Mouse (Mus musculus) MEL (cell line): ENCODE results near the gene Best1. TPM values are rescaled to one million over a fixed set of nuclear protein-coding genes. Genes with fewer than 3 reads are reported as not detected.

ENCODE experiments used
- DNase-seq: peaks from one replicate; pipeline ENCODE4 v3.0.0; 2011; ENCODE audit warnings: low read depth, low spot score
- H3K27ac ChIP-seq: 2 replicates; pipeline ENCODE4 v1.5.1; 2012; ENCODE audit warnings: low read depth, mild to moderate bottlenecking, control low read depth, low read length, moderate library complexity; ENCODE audit not compliant: control insufficient read depth
- H3K27me3 ChIP-seq, 2 experiments: fragments of 150-350 bp in 1 of 2; sonication (generic) in 1 of 2; 2 replicates each; pipeline ENCODE4 v1.6.1; 2012; ENCODE audit warnings: low read length in 2 of 2, mild to moderate bottlenecking in 2 of 2, improper control_type of control experiment in 1 of 2, moderate library complexity in 1 of 2; ENCODE audit not compliant: insufficient read depth in 2 of 2, control insufficient read depth in 1 of 2
- H3K36me3 ChIP-seq, 2 experiments: 2 replicates each; pipeline ENCODE4 v1.6.1; 2012 to 2014; ENCODE audit warnings: low read length in 2 of 2, improper control_type of control experiment in 1 of 2, inconsistent platforms in 1 of 2, mild to moderate bottlenecking in 1 of 2; ENCODE audit not compliant: insufficient read depth in 2 of 2, control insufficient read depth in 1 of 2
- H3K4me1 ChIP-seq, 2 experiments: fragments of 150-350 bp in 1 of 2; sonication (generic) in 1 of 2; 2 replicates each; pipeline ENCODE4 v1.6.1; 2012; ENCODE audit warnings: low read length in 2 of 2, improper control_type of control experiment in 1 of 2, mild to moderate bottlenecking in 1 of 2; ENCODE audit not compliant: insufficient read depth in 2 of 2, control insufficient read depth in 1 of 2
- H3K4me3 ChIP-seq, 2 experiments: fragments of 150-350 bp in 1 of 2; sonication (generic) in 1 of 2; 2 replicates each; pipeline ENCODE4 v1.5.1; 2012; ENCODE audit warnings: low read depth in 2 of 2, low read length in 2 of 2, mild to moderate bottlenecking in 2 of 2, moderate library complexity in 2 of 2, control low read depth in 1 of 2, improper control_type of control experiment in 1 of 2; ENCODE audit not compliant: control insufficient read depth in 1 of 2, insufficient read depth in 1 of 2
- H3K79me2 ChIP-seq: 2 replicates; pipeline ENCODE4 v1.6.1; 2012; ENCODE audit warnings: mild to moderate bottlenecking, low read length, moderate library complexity; ENCODE audit not compliant: control insufficient read depth, poor library complexity, insufficient read depth
- H3K9ac ChIP-seq: 2 replicates; pipeline ENCODE4 v1.6.1; 2012; ENCODE audit warnings: low read depth, mild to moderate bottlenecking, control low read depth, low read length, moderate library complexity; ENCODE audit not compliant: control insufficient read depth, poor library complexity, severe bottlenecking
- H3K9me3 ChIP-seq: fragments of 150-350 bp; sonication (generic); replicated peaks from 2 replicates; pipeline ENCODE4 v1.6.1; 2012; ENCODE audit warnings: mild to moderate bottlenecking, low read length, improper control_type of control experiment, moderate library complexity; ENCODE audit not compliant: insufficient read depth
- CTCF ChIP-seq, 3 experiments: IDR thresholded peaks in 2 of 3; conservative IDR thresholded peaks in 1 of 3; 2 replicates each; pipeline ENCODE4 v1.5.1; 2011 to 2012; ENCODE audit warnings: low read length in 3 of 3, low read depth in 2 of 3, mild to moderate bottlenecking in 2 of 3, improper control_type of control experiment in 1 of 3, inconsistent platforms in 1 of 3, mixed read lengths in 1 of 3, moderate library complexity in 1 of 3; ENCODE audit not compliant: control insufficient read depth in 1 of 3, insufficient read depth in 1 of 3, poor library complexity in 1 of 3, severe bottlenecking in 1 of 3
- E2F4 ChIP-seq: IDR thresholded peaks from 2 replicates; pipeline ENCODE4 v1.6.1; 2011; ENCODE audit warnings: low read depth, low read length, improper control_type of control experiment, borderline replicate concordance
- ELF1 ChIP-seq: IDR thresholded peaks from 2 replicates; pipeline ENCODE4 v1.6.1; 2014; ENCODE audit warnings: low read depth, mild to moderate bottlenecking, inconsistent platforms, low read length, improper control_type of control experiment, moderate library complexity
- ETS1 ChIP-seq: IDR thresholded peaks from 2 replicates; pipeline ENCODE4 v1.6.1; 2012; ENCODE audit warnings: low read depth, mild to moderate bottlenecking, inconsistent platforms, low read length, improper control_type of control experiment, moderate library complexity
- GATA1 ChIP-seq: IDR thresholded peaks from 2 replicates; pipeline ENCODE4 v1.6.1; 2011; ENCODE audit warnings: low read depth, low read length, improper control_type of control experiment
- MAFK ChIP-seq: IDR thresholded peaks from 2 replicates; pipeline ENCODE4 v1.6.1; 2011; ENCODE audit warnings: low read depth, mild to moderate bottlenecking, low read length, improper control_type of control experiment, borderline replicate concordance
- MAZ ChIP-seq: IDR thresholded peaks from 2 replicates; pipeline ENCODE4 v1.6.1; 2012; ENCODE audit warnings: low read depth, mild to moderate bottlenecking, inconsistent platforms, low read length, improper control_type of control experiment
- NRF1 ChIP-seq: IDR thresholded peaks from 2 replicates; pipeline ENCODE4 v1.6.1; 2014; ENCODE audit warnings: low read depth, mild to moderate bottlenecking, inconsistent platforms, low read length, improper control_type of control experiment, moderate library complexity; ENCODE audit not compliant: poor library complexity, insufficient read depth, severe bottlenecking
- POLR2AphosphoS2 ChIP-seq: IDR thresholded peaks from 2 replicates; pipeline ENCODE4 v1.6.1; 2011; ENCODE audit warnings: low read length, improper control_type of control experiment
- POLR2AphosphoS5 ChIP-seq: IDR thresholded peaks from 2 replicates; pipeline ENCODE4 v1.6.1; 2012; ENCODE audit warnings: low read depth, borderline replicate concordance, mild to moderate bottlenecking, inconsistent platforms, low read length, moderate library complexity, mixed read lengths
- RAD21 ChIP-seq: IDR thresholded peaks from 2 replicates; pipeline ENCODE4 v1.6.1; 2011; ENCODE audit warnings: mild to moderate bottlenecking, low read depth, low read length, improper control_type of control experiment
- RCOR1 ChIP-seq: IDR thresholded peaks from 2 replicates; pipeline ENCODE4 v1.6.1; 2012; ENCODE audit warnings: low read depth, mild to moderate bottlenecking, inconsistent platforms, low read length, improper control_type of control experiment
- SIN3A ChIP-seq: IDR thresholded peaks from 2 replicates; pipeline ENCODE4 v1.6.1; 2012; ENCODE audit warnings: low read length, improper control_type of control experiment, inconsistent platforms
- SMC3 ChIP-seq: IDR thresholded peaks from 2 replicates; pipeline ENCODE4 v1.6.1; 2011; ENCODE audit warnings: low read depth, low read length, improper control_type of control experiment
- TCF12 ChIP-seq: IDR thresholded peaks from 2 replicates; pipeline ENCODE4 v1.6.1; 2014; ENCODE audit warnings: low read depth, mild to moderate bottlenecking, inconsistent platforms, low read length, improper control_type of control experiment, moderate library complexity
- UBTF ChIP-seq: IDR thresholded peaks from 2 replicates; pipeline ENCODE4 v1.6.1; 2012; ENCODE audit warnings: low read depth, mild to moderate bottlenecking, inconsistent platforms, low read length, improper control_type of control experiment, moderate library complexity, borderline replicate concordance; ENCODE audit not compliant: insufficient read depth
- USF1 ChIP-seq: IDR thresholded peaks from 2 replicates; pipeline ENCODE4 v1.6.1; 2014; ENCODE audit warnings: low read depth, mild to moderate bottlenecking, inconsistent platforms, low read length, improper control_type of control experiment, moderate library complexity
- USF2 ChIP-seq, 2 experiments: IDR thresholded peaks; 2 replicates each; pipeline ENCODE4 v1.6.1; 2011 to 2012; ENCODE audit warnings: improper control_type of control experiment in 2 of 2, low read length in 2 of 2, borderline replicate concordance in 1 of 2, inconsistent platforms in 1 of 2, low read depth in 1 of 2, mild to moderate bottlenecking in 1 of 2; ENCODE audit not compliant: insufficient read depth in 1 of 2
- ZMIZ1 ChIP-seq: IDR thresholded peaks from 2 replicates; pipeline ENCODE4 v1.6.1; 2012; ENCODE audit warnings: low read depth, mild to moderate bottlenecking, inconsistent platforms, low read length, improper control_type of control experiment, moderate library complexity
- ZNF384 ChIP-seq: IDR thresholded peaks from 2 replicates; pipeline ENCODE4 v1.6.1; 2012; ENCODE audit warnings: low read depth, mild to moderate bottlenecking, inconsistent platforms, low read length, improper control_type of control experiment
- polyA plus RNA-seq, 2 experiments: library from polyadenylated mRNA; stranded (reverse) in 1 of 2; unstranded in 1 of 2; fragments of >175 nt in 1 of 2; fragments of >200 nt in 1 of 2; gene quantifications; 2 replicates each; pipeline versions ENCODE4 v1.2.1 to v1.2.4; 2012; ENCODE audit warnings: low replicate concordance in 2 of 2, low read depth in 1 of 2; ENCODE audit not compliant: insufficient read length in 2 of 2, insufficient read depth in 1 of 2, missing spikeins in 1 of 2
- total RNA-seq: library from RNA; depleted of rRNA; stranded (reverse); fragments of 300-350 nt; gene quantifications from 2 replicates; pipeline ENCODE4 v1.2.3, GENCODE M21; 2012

Gene Best1
- total and polyA plus RNA-seq, 3 experiments: 0.08 TPM; not detected in 2

GRCm38 (mm10) chr19:10041388-10042148, 40.1 kb upstream of the Best1 start, which contains the start of gene Fads3:
TSS of gene Fads3 (plus strand) at chr19:10041569.
- H3K4me1 ChIP-seq: peaks cover 17 to 27% of the 10 kb centered on the region in 2 experiments
- H3K4me3 ChIP-seq: peak within 1 kb of the TSS; percentile 52 to 68
- H3K27ac ChIP-seq: no peak within 1 kb of the TSS
- no peaks in the 10 kb centered on the region for H3K79me2 ChIP-seq
- peaks cover 0 to 4% of the 10 kb centered on the region in 2 experiments; a peak in 1 of 4 replicates for H3K27me3 ChIP-seq
- H3K36me3 ChIP-seq: peaks cover 0 to 17% of the 10 kb centered on the region in 2 experiments; a peak in 2 of 4 replicates
- no peaks in the 10 kb centered on the region for H3K9me3 ChIP-seq
- peak; percentile 59 for DNase-seq
- H3K9ac ChIP-seq: peak within 1 kb of the TSS; percentile 59
- no peak for TF ChIP-seq ZNF384
- TF ChIP-seq USF1: no peak
- TF ChIP-seq NRF1: 0 out of 2 replicates have a peak, but pooled peaks have one; percentile 28
- TF ChIP-seq RCOR1: no peak
- no peak for TF ChIP-seq ETS1
- TF ChIP-seq CTCF (IDR thresholded peaks at IDR 0.05 in 2 of 3, conservative IDR thresholded peaks at IDR 0.05 in 1 of 3; ENCODE audit: control insufficient read depth in 1 of 3, insufficient read depth in 1 of 3, low read depth in 2 of 3, low read length in 3 of 3, poor library complexity in 1 of 3, severe bottlenecking in 1 of 3): 0 out of 6 replicates have a peak, but pooled peaks of 1 of the 3 experiments have one; percentile 8
- no peak for TF ChIP-seq MAZ
- TF ChIP-seq RAD21: no peak
- TF ChIP-seq, all 39 proteins: peak for 2

GRCm38 (mm10) chr19:10040866-10041387, 39.5 kb upstream of the Best1 start:
- peaks cover 14 to 20% of the 10 kb centered on the region in 2 experiments for H3K4me1 ChIP-seq
- TF ChIP-seq ZMIZ1 (no peak), POLR2AphosphoS2 (no peak), SMC3 (no peak), TCF12 (no peak), ETS1 (no peak), RAD21 (no peak), GATA1 (no peak), MAFK (no peak), POLR2AphosphoS5 (no peak), SIN3A (no peak), USF1 (no peak), CTCF (IDR thresholded peaks at IDR 0.05 in 2 of 3, conservative IDR thresholded peaks at IDR 0.05 in 1 of 3; ENCODE audit: control insufficient read depth in 1 of 3, insufficient read depth in 1 of 3, low read depth in 2 of 3, low read length in 3 of 3, poor library complexity in 1 of 3, severe bottlenecking in 1 of 3) (no peak), USF2 (IDR thresholded peaks at IDR 0.05; ENCODE audit: borderline replicate concordance in 1 of 2, insufficient read depth in 1 of 2, low read depth in 1 of 2, low read length in 2 of 2) (no peak), E2F4 (no peak), RCOR1 (no peak), UBTF (no peak), ELF1 (no peak)
- no peaks in the 10 kb centered on the region for H3K79me2 ChIP-seq

More at GRCm38 (mm10) chr19:10040866-10041387, 39.5 kb upstream of the Best1 start:
- Histone ChIP-seq H3K4me3 (no peak overlapping the region; a peak in 1 of 4 replicates), H3K27ac (no peak overlapping the region), H3K36me3 (peaks cover 0 to 11% of the 10 kb centered on the region in 2 experiments; a peak in 2 of 4 replicates), H3K27me3 (peaks cover 0 to 4% of the 10 kb centered on the region in 2 experiments; a peak in 1 of 4 replicates), H3K9ac (no peak overlapping the region), H3K9me3 (no peaks in the 10 kb centered on the region)
- no peak for DNase-seq
